Mouse (Mus musculus) layer of hippocampus, adult 11-12 months (tissue): ENCODE data around the gene Col4a2.

ENCODE experiments used
- DNase-seq: peaks from one replicate; pipeline ENCODE4 v3.0.0; 2022; ENCODE audit warnings: low spot score

Col4a2 gene

DNA sequence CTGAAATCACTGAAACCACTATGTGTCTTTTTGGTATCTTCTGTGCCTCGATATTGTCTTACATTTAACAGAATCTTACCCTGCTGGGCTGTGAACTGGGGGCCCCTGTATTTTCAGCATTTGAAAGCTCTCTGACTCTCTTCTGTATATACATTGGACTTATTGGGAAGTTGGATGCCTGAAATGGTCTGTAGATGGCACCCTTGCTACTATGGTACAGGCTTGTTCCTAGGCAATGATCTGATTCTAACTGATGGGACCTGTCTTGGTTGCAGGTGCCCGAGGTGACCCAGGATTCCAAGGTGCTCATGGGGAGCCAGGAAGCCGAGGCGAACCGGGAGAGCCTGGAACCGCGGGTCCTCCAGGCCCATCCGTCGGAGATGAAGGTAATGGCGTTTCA is 102.5 kb downstream of the Col4a2 start:
- no peak for DNase-seq

DNA sequence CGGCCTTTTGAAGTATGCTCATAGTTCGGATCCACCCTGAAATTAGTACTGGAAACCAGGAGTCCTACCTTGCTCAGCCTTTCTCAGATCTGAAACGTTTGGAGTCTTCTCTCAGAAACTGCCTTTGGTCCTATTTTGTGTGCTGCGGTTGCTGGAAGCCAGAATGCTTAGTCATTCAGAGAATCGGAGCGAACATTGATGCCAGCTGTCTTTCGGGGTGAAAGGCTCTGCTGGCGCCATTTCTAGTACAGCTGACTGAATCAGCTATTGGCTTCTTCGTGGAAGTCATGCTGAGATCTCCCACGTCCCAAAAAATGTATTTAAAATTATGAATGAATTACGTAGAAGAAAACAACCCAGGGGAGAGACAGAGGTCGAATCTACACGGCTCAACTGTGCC is 105.2 kb downstream of the Col4a2 start:
- peak; percentile 56 for DNase-seq

DNA sequence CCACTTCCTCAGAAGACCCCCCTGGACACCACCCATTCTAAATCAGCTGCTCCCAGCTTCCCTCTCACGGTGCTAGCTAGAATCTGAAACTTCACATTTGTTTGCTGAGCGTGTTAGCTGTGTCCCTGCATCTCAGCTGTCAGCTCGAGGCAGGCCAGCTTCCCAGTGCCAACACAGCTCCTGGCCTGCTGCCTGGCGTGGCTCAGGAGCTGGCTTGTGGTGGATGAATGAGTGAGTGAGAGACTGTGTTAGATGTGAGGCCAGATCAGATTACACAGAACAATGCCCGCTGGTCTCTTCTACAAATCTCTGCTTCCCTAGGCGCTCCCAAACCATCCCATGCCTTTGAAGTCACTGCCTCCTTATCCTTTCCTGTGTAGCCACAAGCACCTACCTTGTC is 106.6 kb downstream of the Col4a2 start:
- DNase-seq: peak; percentile 83

DNA sequence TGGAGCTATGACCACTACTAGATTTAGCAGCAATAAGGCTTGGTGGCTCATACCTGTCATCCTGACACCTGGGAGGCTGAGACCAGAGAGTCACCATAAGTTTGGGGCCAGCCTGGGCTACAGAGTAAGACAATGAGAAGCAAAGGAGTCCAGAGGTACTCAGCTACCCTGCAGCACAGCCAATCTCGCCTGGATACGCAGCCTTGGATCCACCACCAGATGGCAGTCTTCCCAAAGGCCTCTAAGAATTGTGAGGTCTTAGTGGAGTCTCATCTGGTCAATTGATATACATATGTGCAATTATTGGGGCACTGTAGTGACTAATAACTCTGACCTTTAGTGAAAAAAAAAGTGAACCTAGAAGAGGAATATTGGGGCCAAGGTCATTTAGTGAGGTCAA is 107.0 kb downstream of the Col4a2 start:
- DNase-seq: peak; percentile 48

DNA sequence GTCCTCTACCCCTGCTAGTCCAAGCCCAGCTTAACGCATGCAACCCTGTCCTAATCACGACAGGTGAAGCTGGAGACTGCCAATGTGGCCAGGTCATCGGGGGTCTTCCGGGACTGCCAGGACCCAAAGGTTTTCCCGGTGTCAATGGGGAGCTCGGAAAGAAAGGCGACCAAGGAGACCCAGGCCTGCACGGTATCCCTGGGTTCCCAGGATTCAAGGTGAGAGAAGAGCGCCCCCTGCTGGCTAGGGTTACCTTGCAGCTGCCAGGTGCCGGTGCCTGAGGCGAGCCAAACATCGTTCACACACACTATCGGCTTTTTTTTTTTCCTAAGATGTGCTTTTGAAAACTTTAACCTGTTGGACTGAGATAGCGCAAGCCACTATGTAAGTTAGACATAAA is 108.5 kb downstream of the Col4a2 start:
- peak; percentile 51 for DNase-seq

DNA sequence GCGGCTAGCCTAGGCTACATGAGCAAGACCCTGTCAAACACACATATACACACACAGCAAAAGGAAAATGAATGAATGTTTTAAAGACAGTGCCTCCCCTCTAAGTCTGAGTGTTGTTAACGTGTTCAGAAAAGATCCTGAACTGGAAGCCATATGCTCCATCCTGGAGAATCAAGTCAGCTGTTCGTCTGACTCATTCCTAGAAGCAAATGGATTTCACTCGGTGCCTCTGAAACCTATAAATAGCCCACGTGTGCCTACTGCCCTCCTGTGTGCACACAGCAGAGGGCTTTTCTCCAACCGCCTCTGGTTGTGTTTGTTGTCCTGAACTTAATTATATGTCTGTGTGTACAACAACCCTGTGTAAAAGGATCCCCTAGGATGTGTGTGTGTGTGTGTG is 109.4 kb downstream of the Col4a2 start:
- no peak for DNase-seq

DNA sequence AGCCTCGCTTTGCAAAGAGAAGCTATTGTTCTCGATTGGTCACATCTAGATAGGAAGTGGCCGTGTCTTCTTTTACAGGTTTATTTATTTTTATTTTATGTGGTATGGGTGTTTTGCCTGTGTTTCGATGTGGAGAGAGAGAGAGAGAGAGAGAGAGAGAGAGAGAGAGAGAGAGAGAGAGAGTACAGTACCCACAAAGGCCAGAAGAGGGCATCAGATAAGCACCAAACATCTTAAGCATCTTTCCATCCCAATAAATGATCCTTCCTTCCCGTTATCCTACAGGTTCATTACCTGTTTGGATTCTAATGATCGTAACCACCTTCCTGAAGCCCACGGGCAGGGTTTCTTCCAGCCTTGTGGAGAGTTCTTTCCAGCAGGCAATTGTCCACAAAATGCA is 110.5 kb downstream of the Col4a2 start:
- DNase-seq: no peak

DNA sequence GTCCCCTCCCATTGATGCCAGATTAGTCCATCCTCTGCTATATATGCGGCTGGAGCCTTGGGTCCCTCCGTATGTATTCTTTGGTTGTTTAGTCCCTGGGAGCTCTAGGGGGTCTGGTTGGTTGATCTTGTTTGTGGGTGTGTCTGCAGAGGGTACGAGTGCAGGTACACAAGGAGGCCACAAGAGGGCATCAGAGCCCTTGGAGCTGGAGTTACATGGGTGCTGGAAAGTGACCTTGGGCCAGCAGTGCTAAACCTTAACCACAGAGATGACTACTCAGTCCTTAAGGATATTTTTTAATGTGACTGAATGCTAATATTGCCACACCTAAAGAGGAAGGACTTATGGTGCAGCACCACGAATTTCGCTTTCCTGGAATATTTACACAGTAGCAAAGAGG is 118.1 kb downstream of the Col4a2 start:
- DNase-seq: no peak

DNA sequence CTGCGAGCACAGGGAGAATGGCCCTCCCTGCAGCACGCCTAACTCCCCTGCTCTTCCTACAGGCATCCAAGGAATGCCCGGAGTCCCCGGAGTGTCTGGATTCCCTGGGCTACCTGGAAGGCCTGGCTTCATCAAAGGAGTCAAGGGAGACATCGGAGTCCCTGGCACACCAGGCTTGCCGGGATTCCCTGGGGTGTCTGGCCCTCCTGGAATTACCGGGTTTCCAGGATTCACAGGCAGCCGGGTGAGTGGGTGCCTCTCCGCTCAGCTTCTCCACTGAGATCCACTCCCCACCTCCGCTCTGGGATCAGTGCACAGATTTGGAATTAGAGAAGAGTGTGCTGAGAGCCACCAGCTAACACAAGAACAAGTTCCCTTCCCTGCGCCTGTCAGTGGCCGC is 125.3 kb downstream of the Col4a2 start:
- DNase-seq: peak; percentile 29

DNA sequence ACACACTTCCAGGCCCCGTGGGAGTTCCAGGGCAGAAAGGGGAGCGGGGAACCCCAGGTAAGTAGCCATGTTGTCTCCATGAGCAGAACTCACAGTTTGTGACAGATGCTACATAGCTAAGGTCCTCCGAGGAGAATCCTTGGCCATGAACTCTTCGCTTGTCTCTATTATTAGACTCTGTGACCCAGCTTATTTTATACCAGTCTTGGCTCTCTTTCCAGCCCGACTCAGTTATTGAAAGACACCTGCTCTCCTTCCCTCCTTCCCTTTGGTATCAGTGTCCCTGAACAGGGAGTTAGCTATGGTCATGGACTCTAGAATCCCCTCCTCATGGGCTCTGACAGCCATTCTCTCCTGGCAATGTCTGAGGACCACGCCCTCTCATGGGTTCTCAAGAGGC is 128.7 kb downstream of the Col4a2 start:
- DNase-seq: no peak

DNA sequence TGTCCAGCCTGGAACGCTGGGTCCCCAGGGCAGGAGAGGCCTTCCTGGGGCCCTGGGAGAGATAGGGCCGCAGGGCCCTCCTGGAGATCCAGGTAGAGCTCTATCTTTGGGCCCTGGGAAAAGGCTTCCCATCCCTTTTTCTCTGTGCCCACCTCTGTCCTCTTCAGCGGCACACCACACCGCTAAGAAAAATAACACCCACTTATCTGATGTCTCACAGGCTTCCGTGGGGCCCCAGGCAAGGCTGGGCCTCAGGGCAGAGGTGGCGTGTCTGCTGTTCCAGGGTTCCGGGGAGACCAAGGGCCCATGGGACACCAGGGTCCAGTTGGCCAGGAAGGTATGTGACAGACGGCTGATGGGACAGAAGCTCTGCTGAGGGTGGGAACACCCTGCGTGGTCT is 131.0 kb downstream of the Col4a2 start:
- DNase-seq: no peak

DNA sequence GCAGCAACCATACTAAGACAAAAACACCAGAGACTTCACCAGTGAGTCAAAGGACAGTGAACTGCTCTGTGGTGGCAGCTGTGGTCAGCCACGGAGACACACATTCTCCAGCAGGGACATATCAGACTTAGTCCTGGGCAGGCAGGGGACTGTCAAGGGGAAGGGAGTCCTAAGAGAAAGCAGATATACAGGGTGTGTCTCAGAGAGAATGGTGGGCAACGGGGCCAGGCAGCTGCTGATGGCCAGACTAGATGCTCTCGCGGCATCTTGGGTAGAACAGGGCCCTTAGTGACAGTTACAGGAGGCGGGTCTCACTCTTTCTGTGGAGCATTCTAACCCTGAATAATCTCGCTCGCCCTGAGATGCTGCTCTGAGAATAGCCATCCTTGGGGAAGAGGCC is 131.6 kb downstream of the Col4a2 start:
- DNase-seq: no peak

DNA sequence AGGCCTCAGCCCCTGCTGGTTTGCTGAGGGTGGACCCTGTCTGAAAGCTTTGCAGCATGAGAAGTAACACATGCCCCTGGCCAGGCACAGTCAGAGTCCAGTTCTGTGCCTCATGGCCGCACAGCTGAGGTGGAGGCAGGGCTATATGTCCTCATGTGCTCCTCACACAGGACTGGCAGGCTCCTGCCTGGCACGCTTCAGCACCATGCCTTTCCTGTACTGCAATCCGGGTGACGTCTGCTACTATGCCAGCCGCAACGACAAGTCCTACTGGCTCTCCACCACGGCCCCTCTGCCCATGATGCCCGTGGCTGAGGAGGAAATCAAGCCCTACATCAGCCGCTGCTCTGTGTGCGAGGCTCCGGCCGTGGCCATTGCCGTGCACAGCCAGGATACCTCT is 133.2 kb downstream of the Col4a2 start:
- no peak for DNase-seq

DNA sequence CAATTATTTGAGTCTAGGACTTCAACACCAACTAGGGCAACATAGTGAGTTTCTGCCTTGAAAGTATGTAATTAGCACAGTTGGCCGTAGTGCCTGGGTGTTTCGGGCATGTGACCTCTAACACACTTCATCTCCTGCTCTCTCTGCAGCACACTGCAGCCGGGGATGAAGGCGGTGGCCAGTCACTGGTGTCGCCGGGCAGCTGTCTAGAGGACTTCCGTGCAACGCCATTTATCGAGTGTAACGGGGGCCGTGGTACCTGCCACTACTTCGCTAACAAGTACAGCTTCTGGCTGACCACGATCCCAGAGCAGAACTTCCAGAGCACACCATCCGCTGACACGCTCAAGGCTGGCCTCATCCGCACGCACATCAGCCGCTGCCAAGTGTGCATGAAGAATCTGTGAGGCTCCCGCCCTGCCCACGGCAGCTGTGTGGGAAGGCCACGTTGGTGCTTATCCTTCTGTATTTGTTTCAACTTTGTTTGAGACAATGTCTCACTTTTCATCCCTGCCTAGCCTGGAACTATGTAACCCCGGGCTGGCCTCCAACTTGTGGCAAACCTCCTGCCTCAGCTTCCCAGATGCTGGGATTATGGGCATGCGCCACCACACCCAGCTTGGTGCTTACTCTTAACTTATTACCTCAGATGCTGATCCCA is 135.4 kb downstream of the Col4a2 start:
- DNase-seq: no peak

DNA sequence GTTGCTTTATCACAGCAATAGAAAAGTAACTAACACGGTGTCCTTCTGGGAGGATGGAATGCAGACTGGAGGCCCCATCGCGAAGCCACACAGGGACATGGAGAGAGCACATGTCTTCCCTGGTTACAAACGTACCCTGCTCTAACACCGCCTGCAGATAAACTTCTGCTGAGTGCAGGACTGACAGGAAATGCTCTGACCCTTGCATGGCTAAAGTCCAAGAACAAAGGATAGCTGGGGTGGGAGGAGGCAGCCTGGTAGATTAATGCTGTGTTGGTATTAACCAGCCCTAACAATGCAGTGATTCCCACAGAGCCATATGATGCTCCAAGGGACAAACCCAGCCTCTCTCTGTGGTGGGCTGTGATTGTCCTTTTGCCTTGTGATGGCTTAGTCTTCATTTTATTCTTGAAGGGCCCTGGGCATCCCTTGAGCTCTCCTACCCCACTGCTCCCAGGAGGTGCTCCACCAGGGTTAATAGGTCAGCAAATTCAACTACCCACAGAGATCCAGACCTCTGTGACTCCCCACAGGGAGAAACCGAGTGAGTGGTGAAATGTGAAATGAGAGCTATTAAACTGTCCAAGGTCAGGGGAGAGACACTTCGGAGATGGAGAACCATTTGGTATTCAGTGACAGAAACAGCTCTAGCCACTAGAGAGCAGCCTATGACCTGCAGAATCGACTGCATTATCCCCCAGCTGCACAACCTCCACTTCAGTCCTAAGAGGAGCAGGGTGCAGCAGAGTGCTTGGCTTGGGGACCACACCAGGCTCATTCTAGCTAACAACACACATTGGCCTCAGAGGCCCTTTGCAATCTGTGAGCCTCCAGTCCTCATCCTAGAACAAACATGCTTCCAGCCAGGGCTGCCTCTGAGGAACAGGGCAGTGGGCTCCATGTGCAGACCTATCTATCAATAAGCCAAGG is 137.8 kb downstream of the Col4a2 start:
- peak; percentile 29 for DNase-seq

DNA sequence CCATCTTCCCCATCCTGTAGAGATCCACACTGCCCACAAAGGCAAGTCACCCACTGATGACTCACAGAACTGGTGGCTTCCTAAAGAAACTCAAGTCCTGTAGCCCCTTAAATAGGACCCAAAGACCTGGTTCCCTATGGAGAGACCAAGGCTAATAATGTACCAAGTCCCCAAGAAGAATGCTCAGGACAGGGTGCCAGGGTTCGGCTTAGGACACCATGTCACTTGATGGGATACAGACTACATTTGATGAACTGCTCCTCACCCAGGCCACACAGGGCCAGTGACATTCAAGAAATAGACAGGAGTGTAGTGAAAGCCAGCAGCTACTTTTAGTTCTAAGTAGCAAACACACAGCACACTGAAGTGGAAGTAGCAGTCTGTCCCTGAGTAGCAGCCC is 139.5 kb downstream of the Col4a2 start:
- DNase-seq: no peak

DNA sequence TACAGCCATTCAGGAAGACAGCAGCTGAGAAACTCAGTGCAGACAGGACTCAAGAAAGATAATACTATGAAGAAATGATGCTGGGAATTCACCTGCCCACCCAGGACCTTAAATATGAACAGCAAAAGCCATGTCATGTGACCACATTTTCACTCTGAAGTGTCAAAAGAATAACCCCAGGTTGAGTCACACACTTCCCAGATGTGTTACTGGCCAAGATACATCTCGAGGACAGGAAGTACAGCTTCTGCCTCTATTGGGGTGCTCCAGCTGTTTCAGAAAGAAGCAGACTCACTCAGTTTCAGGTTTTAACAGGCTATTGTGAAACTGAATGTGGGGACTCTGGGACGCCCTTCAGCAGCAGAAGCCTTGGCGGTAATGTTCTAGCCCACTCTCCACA is 140.0 kb downstream of the Col4a2 start:
- no peak for DNase-seq

DNA sequence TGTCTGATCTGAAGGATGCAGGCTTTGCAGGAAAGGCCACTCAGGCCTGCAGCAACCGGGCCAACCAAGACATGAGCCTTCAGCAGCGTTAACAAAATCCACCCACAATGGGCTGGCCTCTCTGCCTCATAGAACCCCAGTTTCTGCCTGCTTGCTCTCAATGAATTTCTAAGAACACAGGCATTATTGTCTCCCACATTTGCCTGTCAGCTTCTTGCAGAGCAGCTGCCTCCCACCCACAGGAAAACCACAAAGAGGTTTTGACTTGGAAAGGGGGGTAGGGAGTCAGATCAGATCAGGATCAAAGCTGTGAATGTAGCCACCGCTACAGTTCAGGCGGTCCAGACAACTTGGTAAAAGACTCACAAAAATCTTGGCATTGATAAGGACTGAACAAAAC is 140.4 kb downstream of the Col4a2 start:
- no peak for DNase-seq

DNA sequence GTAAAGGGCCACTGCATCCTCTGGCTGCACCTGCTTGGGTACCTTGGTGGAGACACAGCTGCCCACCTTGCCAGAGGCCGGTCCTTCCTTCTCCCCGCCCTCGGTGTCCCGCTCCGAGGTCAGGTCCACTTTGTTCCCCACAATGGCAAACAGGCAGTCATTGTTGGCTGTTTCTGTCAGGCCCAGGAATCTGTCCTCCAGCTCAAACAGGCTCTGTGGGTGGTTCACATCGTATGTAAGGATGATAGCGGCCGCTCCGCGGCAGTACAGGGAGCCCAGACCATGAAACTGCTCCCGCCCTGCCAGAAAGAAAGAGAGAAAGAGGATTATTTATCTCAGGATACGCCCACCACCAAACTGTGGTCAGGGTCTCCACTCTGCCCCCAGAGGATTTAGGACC is 141.6 kb downstream of the Col4a2 start:
- no peak for DNase-seq

DNA sequence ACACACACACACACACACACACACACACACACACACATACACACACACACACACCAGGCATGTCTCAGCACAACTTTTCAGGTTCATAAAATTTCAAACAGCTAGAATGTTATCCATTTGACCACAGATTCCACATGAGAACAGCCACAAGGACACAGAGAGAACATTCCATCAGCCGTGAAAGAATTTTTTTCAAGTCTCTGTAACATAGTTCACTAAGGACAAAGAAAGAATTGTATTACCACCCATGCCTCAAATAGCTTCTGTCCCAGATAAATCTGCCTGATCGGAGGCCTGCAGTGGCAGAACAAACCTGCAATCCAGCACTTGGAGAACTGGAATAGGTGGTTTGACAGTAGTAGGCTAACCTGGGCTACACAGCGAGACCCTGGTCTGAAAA is 144.7 kb downstream of the Col4a2 start:
- no peak for DNase-seq

DNA sequence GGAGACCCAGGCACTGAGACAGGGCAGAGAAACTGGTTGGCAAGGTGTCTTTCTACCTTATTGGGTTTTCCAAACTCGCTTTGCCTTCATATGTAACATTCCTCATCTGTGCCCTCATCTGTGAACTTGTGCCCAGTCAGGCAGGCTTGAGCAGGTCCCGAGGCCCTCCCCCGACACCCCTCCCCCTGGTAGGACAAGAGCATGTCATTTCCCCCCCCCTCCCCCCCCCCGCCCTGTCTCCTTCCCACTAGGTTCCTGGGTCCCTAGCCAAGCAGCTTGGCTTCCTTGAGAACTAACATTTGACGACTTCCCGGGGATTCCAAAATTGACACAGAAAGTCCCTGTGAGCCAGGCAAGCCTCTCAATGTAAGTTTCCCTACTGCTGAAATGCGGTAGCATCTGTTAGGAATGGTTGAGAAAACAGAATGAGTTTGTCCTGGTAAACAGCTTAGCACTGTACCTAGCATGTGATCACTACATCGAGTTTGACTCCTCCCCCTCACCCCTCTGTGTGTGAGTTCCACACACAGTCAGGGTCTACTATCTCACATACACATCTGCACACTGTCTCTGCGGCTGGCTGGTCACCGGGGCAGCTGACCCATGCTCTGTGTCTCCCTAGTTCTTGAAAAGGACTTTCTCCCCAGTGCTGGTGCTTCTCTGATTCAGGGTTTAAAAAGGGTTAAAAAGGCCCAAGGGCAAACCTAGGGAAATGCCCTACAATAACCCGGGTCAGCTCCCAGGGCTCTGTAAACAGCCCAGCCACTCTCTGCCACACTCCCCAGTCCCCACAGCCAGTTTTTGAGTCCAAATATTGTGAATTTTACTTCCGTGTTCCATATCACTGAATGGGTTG is 145.6 kb downstream of the Col4a2 start:
- no peak for DNase-seq

DNA sequence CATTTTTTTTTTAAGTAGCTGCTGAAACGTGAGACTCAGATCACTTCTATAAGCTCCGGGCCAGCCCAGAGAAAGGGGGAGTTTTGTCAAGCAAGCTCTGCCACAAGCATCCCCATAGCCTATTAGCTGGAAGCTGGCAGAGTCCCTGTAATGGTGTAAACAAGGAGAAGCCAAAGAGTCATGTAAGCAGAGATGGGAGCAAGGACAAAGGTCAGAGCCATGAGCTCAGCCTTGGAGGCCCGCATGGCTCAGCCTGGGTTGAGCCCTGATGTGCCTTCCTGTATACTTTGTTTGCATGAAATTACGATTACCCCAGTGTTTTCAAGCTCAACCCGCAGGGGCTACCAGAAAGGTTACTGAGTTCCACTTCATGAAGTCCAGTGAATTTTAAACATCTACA is 146.4 kb downstream of the Col4a2 start:
- no peak for DNase-seq

DNA sequence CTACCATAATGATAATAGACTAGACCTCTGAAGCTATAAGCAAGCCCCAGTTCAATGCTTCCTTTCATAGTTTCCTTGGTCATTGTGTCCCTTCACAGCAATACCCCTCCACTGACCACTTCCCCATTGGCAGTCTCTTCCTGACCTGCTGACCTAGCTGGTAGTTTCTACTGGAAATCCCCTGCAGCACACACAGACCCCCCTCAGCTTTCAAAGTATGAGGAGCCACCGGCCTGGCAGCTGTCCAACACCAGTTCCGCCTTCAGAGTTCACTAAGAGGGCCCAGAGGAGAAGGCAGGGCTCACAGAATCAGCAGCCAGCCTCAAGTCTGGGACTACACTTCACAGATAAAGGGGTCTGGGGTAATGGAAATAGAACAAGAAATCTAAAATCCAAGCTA is 148.3 kb downstream of the Col4a2 start:
- peak; percentile 55 for DNase-seq
